Mouse (Mus musculus): Measurements from ENCODE around the gene 4930415O20Rik. TPM values are rescaled to one million over a fixed set of nuclear protein-coding genes. Genes with fewer than 3 reads are reported as not detected.

The 4930415O20Rik gene
- polyA plus RNA-seq (2017; shearing (Covaris generic)): not detected

DNA sequence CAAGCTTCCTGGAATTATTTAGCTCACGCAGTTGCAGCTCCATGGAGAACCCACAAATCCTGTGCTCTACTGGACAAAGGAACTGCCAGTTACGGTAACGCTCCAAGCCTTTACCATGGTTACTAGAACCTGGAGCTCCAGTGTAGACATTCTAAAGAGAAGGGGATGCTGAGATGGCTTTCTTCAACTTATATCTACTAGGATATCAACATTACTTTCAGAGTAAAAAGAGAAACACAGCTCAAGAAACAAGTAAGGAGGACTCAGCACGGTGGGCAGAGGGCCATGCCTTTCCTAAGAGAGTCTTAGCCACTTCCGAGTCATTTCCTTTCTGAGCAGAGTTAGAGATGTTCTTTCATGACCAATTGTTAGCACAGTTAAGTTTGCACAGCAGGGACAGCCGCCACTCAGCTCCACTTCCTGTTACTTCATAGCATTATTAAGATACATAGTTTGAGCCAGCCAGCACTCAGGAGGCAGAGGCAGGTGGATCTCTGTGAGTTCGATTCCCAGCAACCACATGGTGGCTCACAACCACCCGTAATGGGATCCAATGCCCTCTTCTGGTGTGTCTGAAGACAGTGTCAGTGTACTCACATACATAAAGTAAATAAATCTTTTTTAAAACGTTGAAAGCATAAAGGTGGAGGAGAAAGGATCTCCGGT, at the start of gene 4930415O20Rik, which contains the start of gene Ccnt1:
4930415O20Rik (plus strand) TSS at position 132 of the 666 bp plus-strand sequence.
Ccnt1 (minus strand) TSS at position 51 of the 666 bp plus-strand sequence.
- ATAC-seq: no peak

DNA sequence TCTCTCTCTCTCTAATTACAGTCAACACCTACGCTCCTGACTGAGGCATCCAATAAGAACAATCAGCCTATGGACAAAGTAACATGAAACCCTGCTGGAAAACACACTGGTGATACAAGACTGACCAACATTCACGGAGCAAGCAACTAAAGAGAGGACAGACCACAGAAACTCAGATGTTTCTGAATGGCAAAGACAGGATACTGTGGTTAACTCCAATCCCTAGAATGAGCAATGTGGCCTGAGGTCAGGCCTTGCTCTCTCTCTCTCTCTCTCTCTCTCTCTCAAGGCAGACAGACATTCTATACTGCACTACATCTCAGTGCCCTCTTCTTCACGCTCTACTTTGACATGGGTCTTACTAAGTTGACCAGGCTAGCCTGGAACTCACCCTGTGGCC, 49.6 kb upstream of the 4930415O20Rik start:
- no peak for ATAC-seq

DNA sequence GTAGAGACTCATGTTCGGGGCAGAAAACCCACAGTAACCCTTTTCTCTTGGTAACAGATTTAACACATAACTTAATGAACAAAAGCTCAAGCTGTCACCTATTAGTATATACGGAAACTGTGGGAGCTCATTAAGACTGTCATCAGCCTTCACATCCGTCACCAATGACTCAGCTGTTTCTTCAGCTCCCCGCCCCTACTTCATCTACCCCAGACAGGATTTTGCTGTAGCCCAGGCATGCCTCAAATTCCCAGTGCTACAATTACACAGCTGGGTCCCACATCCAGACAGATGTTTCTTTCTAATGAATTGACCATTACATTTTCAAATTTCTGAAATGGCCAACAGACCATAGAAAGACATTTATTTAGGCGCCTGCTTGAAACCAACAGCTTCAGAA, 44.7 kb upstream of the 4930415O20Rik start:
- ATAC-seq: no peak

DNA sequence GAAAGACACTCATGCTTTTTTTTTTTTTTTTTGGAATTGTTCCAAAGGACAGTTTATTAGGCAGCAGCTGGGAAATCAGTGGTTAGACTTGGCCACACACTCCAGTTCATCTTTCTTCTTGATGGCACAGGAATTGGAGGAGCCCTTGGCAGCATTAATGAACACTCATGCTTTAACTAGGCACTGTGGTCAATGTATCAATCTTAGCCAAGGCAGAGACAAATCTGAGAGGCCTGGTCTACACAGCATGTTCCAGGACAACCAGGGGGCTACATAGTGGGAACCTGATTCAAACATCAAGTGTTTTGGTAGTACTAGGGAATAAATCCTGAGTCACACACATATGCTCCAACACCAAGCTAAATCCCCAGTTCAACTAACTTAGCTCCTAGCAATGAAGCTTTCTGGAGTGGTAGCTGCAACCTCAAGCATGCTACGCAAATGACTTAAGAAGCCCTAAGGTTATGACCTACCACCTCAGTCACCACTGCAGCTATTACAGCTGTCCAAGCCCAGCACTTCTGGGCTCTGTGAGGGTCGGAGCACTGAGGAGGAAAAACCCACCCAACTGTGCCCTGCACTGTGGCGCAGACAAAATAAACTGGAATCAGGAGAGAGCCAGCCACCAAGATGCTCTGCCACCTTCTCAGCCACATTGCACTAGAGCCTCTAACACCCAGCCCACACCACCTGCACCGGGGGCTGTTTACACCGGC, 43.6 kb upstream of the 4930415O20Rik start:
- no peak for ATAC-seq

DNA sequence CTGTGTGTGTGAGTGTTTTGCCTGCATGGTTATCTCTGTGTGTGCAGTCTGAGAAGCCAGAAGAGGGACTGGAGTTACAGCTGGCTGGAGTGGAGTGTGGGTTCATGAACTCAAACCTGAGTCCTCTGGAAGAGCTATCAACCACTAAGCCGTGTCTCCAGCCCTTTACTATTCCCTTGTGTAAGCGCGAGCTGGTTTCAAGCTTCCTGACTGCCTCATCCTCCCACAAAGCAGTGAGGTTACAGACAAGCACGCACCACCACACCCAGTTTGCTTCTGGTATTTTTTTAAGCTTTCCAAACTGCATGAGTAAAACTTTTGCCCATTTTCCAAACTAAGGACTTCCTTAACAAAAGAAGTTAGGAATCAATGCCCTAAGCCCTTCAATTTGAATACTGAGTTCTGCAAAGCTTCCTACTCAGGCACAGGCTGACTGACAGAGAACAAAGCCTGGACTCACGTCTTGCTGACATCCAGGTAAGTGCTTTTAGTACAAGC, 42.7 kb upstream of the 4930415O20Rik start:
- ATAC-seq: no peak

DNA sequence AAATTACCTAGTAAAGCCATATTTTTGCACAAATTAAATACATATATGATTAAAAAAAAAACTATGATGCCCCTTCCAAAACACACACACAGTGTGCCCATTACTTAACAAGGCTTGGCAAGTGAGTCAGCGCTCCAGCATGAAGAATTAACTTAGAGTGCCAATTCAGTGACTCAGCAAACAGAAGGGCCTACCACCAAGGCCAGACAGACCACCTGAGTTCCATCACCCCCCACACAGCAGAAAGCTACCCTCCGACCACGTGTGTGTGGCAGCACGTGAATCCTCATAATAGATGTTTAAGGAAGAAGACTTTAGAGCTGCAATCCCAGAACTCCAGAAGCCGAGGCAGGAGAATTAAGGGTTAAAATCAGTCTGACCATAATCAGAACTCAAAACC, 38.5 kb upstream of the 4930415O20Rik start:
- no peak for ATAC-seq

DNA sequence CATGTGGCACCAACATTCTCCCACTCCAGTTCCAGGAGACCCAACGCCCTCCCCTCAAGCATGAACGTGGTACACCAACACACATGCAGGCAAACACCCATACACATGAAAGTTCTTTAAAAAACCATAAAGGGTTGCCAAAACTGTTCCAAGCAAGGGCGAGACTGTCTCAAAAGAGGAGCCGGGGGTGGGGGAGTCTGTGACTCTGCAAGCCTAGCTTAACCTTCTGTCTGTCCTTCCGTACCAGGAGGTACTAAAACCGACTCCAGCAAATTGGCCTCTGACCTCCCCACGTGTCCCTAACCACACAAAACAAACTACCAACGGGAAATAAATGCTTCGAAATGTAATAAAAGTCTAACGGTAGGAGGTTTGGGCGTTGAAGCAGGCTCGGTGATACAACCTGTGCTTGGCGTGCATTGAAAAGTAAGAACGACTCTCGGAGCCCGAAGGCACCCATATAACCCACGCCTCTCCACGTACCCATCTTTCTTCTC, 37.7 kb upstream of the 4930415O20Rik start:
- no peak for ATAC-seq

DNA sequence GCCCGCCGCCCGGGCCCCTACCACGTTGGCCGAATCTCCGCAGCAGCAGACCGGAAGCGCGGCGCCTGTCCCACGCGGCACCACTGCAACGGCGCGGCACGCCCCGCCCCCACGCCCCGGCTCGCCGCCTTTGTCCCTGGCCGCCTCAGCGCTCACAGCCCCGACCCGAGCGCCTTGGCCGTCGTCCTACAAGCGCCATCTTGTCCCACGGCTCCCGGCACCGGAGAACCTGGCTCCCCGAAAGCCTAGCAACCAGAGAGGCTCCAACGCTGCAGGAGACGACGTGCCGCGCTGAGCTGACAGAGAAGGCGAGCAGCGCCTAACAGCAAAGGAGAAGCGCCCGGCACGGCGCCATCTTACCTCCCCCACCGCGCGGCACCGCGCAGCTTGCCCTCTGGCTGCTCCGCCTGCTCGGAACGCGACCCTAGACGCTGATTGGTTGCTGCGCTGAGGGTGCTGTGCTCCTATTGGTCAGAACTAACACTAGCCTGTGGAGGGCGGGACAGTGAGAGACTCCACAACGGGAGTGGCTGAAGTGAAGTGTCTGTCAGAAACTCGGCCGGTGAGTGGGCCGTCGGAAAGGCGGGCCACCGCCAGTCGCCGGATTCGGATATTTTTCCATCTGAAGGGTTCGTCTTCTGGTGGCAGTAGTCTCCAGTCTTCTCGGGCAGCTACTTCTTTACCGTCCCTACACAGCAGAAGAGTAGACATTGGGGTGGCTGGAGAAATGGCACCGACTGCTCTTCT, 36.8 kb upstream of the 4930415O20Rik start, which contains the start of gene Kansl2:
Kansl2 (minus strand) TSS at position 384 of the 747 bp plus-strand sequence.
- ATAC-seq: peak; percentile 99

DNA sequence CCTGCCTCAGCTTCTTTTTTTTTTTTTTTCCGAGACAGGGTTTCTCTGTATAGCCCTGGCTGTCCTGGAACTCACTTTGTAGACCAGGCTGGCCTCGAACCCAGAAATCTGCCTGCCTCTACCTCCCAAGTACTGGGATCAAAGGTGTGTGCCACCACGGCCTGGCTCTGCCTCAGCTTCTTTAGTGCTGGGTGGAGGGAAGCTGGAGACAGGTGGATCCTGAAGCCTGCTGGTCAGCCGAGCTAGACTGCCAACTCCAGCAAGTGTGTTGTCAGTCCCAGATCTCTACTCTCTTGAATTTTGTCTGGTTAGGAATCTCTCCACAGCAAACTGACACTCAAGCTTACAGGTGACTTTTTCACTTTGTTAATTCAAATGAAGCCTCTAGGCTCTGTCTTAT, 34.9 kb upstream of the 4930415O20Rik start:
- no peak for ATAC-seq

DNA sequence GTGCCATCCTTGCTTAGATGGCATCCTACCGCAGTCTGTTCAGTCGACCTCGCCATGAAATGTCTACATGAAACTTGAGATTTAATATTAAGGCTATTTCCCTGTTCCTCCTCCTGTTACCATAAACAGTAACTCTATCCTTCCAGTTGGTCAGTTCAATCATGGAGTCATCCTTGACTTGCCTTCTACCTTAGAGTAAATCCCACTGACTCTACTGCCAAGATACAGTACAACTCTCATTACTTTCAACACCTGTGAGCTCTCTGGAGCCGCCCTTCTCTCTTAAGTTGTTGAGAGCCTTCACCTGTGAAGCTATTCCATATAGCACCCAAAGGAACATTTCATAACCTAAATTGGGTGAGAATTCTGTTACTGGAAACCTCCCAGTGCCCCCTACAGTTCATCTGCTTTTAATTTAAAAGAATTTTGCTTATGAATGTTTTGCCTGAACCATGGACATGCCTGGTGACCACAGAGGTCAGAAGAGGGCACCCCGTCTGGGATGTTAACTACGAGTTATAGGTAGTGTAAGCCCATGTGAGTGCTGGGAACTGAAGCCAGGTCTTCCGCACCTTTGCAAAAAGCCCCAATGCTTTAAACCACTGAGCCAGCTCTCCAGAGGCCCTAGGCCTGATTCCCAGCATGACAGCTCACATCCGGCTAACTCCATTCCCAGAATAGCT, 33.8 kb upstream of the 4930415O20Rik start:
- ATAC-seq: no peak

DNA sequence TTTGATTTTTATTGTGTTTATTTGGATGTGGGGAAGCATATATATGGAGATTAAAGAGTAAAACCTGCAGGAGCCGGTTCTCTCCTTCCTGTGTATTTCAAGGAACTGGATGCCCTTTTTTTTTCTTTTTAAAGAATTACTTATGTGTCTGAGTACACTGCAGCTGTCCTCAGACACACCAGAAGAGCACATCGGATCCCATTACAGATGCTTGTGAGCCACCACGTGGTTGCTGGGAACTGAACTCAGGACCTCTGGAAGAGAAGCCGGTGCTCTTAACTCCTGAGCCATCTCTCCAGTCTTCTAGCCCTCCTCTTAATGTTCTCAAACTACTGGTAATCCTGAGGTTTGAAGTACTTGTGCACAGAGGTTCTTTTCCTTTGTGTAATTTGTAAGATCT, 32.9 kb upstream of the 4930415O20Rik start:
- no peak for ATAC-seq

DNA sequence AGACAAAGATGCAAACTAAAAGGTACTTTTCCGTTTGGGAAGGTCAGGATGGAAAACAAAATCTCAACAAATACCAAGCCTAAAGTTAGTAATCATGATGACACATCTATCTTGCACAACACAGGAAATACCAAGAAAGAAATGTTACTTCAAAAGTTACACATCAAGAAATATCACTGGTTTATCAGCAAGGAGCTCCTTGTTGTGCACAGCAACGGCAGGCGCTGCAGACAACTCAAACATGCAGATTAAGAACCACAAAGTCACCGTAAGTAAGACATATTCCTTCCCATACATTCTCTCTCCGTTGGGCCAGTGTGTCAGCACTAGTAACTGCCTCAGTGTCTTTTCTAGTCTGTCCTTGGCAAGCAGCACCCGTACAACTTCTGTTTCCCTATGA, 29.7 kb upstream of the 4930415O20Rik start:
- ATAC-seq: no peak

DNA sequence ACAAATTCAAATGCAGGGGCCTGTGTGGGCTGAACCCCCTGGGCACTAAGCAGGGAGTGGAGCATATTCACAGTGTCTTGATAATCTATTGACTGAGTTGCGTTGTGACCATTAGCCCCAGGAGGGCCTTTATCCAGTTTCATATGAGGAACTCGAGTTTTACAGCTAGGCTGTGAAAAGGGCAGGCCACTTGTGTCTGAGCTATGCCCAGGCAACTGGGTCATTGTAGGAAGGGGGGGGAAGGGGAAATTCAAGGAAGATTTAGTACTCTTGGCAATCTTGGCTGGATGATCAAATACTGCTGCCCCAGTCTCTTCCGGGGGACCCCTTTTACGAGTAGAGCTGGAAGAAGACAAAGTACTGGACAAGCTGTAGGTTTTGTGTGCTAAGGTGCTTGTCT, 27.5 kb upstream of the 4930415O20Rik start:
- ATAC-seq: no peak

DNA sequence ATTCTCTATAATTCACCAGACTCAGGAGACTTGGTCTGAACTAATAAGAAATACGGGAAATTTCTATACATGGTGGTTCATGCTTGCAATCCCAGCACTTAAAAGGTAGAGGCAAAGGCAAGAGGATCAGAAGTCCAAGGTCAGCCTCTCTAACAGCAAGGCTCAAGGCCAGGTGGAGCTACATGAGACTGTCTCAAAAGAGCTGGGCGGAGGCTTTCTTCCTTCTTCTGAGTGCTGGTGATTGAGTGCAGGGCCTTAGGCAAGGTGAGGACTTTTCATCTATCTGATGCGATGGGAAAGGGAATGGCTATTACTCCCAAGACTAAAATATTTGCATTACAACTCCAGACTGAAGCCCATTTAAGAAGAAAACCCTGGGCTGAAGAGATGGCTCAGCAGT, 25.7 kb upstream of the 4930415O20Rik start:
- no peak for ATAC-seq

DNA sequence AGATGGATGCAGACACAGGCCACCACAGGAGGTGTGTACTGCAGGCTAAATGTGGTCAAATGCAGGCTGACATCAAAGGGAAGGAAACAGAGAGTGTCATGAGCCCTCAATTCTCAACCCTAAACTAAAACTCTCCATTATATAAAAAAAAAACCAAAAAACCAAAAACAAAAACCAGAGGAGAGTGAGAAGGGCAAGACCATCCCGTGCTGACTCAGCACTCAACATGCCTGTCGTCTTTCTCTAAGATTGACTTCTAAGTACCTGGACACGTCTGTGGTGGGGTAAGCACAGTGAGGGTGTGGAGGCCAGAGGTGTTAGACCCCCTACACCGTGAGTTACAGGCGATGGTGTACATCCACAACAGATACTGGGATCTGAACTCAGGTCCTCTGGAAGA, 24.0 kb upstream of the 4930415O20Rik start:
- no peak for ATAC-seq

DNA sequence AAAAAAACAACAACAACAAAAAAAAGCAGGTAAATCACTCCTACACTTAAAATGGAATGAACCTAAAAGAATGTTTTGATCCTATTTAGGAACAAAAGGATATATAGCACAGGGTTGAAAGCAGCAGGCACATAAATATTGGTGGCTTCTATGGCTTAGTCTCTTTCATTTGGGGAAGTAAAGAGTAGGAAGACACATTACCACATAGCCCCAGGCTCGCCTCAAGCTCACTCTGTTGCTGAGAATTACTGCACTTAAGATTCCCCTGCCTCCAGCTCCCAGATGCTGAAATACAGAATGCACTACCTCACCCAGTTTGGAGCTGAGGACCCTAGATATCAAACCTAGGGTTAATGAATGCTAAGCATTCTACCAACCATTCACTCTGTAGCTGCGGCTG, 18.0 kb upstream of the 4930415O20Rik start:
- ATAC-seq: no peak

DNA sequence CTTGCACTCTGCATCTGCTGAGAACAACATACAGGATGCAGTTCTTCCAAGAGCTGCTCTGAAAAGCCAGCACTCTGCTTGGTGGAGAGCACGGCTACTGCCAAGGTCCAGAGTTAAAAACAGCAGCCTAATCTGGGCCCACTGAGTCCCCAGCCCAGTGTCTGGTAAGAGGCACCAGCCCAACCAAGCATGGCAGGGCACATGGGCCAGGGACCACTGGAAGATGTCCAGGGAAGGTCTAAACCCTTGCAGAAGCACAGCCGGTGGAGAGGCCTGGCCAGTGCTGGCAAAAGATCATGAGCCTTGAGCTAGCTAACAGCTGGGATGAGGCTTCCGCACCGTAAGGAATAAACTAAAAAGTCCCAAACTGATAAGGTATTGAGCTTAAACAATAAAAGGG, 14.9 kb upstream of the 4930415O20Rik start:
- no peak for ATAC-seq

DNA sequence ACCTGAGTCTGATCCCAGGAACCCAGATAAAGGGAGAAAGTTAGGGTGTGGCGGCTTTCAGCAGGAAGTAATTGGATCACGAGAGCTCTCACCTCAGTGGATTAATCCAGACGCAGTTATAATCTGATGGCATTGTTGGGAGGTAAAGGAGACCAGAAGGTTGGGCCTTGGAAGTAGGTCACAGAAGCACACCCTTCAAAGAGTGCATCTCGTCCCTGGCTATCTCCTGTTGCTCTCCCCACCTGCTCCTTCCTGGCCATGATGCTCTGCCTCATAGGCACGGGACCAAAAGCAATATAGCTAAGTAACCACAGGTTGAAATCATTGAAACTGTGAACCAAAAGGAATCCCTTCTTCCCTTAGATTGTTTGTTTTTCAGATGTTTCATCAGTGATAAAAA, 13.6 kb upstream of the 4930415O20Rik start:
- no peak for ATAC-seq

DNA sequence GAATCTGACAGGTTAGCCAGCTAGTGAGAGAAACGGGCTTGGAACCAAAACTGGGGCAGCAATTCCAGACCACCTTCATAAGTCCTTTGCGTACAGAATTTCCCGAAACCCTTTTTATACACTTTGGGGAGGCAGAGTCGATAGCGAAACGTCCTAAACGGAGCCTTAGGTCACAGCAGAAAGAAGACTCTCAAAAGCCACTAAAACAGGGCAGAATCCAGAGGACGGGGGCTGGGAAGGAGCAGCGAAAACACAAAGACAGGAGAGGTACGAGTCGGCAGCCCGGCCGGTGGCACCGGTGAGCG, 3.9 kb upstream of the 4930415O20Rik start:
- no peak for ATAC-seq

DNA sequence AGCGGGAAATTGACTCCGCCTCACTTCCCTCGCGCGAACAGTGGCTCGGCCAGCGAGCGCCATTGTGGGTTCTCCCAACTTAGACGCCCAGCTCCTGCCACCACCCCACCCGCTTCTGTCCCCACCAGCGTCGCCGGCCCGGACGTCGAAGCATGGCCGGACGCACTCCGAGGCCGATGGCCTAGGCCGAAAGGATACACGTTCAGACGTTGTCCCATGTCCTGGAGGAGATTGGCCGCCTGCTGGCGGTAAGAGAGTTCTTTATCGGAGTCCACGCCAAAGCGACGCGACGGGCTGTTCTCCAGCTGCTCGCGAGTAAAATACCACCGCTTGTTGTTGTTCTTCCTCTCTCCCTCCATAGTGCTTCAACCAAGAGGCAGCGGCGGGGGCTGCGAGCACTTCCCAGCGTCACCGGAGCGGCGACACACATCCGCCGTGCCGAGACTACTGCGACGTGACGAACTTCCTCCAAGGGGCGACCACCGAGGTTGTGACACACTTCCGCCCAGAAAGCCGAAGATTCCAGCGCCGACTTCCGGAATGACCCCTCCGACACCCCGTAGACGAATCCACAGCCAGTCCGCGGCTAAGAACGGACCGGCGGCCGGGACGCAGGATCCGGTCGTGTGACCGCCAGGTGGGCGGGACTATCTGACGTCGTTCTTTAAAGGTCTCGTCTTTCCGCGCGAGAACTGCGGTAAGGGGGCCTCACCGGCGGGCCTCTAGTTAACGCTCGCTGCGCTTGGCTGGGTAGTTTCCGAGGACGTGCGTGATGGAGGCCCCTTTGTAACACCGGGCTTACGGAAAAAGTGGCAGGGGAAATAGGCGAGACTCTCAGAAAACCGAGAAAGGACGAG, 3.3 kb upstream of the 4930415O20Rik start:
- ATAC-seq: peak; percentile 94

DNA sequence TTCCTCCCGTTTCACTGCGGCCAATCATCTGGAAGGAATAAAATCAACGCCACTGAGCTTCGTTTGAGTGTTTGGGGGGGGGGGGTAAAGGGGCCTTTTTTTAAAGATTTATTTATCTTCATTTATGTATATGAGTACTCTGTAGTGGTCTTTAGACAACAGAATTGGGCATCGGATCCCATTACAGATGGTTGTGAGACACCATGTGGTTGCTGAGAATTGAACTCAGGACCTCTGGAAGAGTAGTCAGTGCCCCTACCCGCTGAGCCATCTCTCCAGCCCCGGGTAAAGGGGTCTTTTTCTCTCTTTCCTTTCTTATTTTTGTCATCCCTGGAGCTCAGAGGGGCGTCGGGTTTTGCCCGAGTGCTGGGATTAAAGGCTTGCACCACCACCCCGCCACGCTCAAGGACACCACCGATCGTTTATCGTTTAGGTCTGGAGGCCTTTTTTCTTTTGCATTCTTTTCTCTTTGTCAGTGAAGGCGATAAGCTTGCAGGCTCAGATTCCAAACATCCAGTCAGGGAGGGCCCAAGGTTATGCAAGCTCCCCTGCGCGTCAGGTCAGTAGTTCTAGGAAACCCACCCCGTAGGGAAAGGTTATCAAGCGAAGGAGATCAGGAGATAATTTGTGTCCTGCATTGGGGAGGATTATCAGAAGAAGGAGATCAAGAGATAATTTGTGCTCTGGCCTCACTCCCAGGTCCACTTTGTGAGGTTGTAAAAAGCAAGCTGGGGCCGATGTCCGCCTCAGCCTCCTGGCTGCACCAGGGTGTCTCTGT, 2.4 kb upstream of the 4930415O20Rik start:
- no peak for ATAC-seq

All from inflammation-experienced regulatory T-cells, adult 6 months (primary cell).